Mouse (Mus musculus) myocyte (in vitro differentiated cells): ENCODE measurements around the gene Kiss1r. TPM values are rescaled to one million over a fixed set of nuclear protein-coding genes. Genes with fewer than 3 reads are reported as not detected.
A peak's percentile ranks its signal among the peaks of the same experiment; 100 is the strongest.

Experiments used
- H3K27me3 ChIP-seq: one replicate; pipeline ENCODE4 v1.6.1; 2011; ENCODE audit not compliant: control insufficient read depth, insufficient read depth, insufficient read length
- H3K36me3 ChIP-seq: one replicate; pipeline ENCODE4 v1.6.1; 2011; ENCODE audit not compliant: control insufficient read depth, insufficient read depth
- H3K4me2 ChIP-seq: one replicate; pipeline ENCODE4 v1.6.1; 2011; ENCODE audit warnings: low read depth, control low read depth
- H3K4me3 ChIP-seq: one replicate; pipeline ENCODE4 v1.5.1; 2011; ENCODE audit warnings: mild to moderate bottlenecking, control low read depth, moderate library complexity
- H3K79me2 ChIP-seq: one replicate; pipeline ENCODE4 v1.6.1; 2011; ENCODE audit not compliant: control insufficient read depth, insufficient read depth
- H3ac ChIP-seq: one replicate; pipeline ENCODE4 v1.6.1; 2011; ENCODE audit not compliant: control insufficient read depth, insufficient read length
- CEBPB ChIP-seq: IDR thresholded peaks from 2 replicates; pipeline ENCODE4 v1.6.1; 2011; ENCODE audit warnings: mild to moderate bottlenecking, moderate library complexity; ENCODE audit not compliant: poor library complexity, insufficient read depth, severe bottlenecking
- E2F4 ChIP-seq: IDR thresholded peaks from one replicate; pipeline ENCODE4 v1.6.1; 2011; ENCODE audit warnings: mild to moderate bottlenecking, control low read depth, moderate library complexity; ENCODE audit not compliant: insufficient read depth
- MAX ChIP-seq: IDR thresholded peaks from one replicate; pipeline ENCODE4 v1.6.1; 2011; ENCODE audit warnings: low read depth, mild to moderate bottlenecking, control low read depth
- MYOD1 ChIP-seq, 3 experiments: IDR thresholded peaks; one replicate each; pipeline ENCODE4 v1.6.1; 2011; ENCODE audit warnings: control low read depth in 2 of 3, low read depth in 2 of 3, mild to moderate bottlenecking in 2 of 3, moderate library complexity in 1 of 3; ENCODE audit not compliant: insufficient read length in 2 of 3, control insufficient read depth in 1 of 3
- MYOG ChIP-seq, 3 experiments: IDR thresholded peaks; one replicate each; pipeline ENCODE4 v1.6.1; 2011; ENCODE audit warnings: control low read depth in 2 of 3, low read depth in 2 of 3, mild to moderate bottlenecking in 2 of 3; ENCODE audit not compliant: insufficient read length in 2 of 3, control insufficient read depth in 1 of 3, insufficient read depth in 1 of 3
- POLR2A ChIP-seq: IDR thresholded peaks from one replicate; pipeline ENCODE4 v1.6.1; 2011; ENCODE audit warnings: low read depth, mild to moderate bottlenecking, control low read depth, moderate library complexity; ENCODE audit not compliant: insufficient read length
- POLR2AphosphoS2 ChIP-seq: IDR thresholded peaks from one replicate; pipeline ENCODE4 v1.6.1; 2011; ENCODE audit warnings: low read depth, control low read depth; ENCODE audit not compliant: insufficient read length
- REST ChIP-seq: IDR thresholded peaks from one replicate; pipeline ENCODE4 v1.6.1; 2011; ENCODE audit warnings: mild to moderate bottlenecking, control low read depth, moderate library complexity; ENCODE audit not compliant: insufficient read depth, insufficient read length
- SRF ChIP-seq: IDR thresholded peaks from one replicate; pipeline ENCODE4 v1.6.1; 2011; ENCODE audit warnings: low read depth; ENCODE audit not compliant: control insufficient read depth, insufficient read length
- TCF12 ChIP-seq: IDR thresholded peaks from one replicate; pipeline ENCODE4 v1.6.1; 2011; ENCODE audit warnings: mild to moderate bottlenecking, control low read depth; ENCODE audit not compliant: poor library complexity, insufficient read depth, severe bottlenecking
- TCF3 ChIP-seq: IDR thresholded peaks from one replicate; pipeline ENCODE4 v1.6.1; 2011; ENCODE audit warnings: low read depth, control low read depth; ENCODE audit not compliant: insufficient read length
- USF1 ChIP-seq: IDR thresholded peaks from one replicate; pipeline ENCODE4 v1.6.1; 2011; ENCODE audit warnings: low read depth, mild to moderate bottlenecking, control low read depth, moderate library complexity
- polyA plus RNA-seq: library from polyadenylated mRNA; unstranded; fragments of >200 nt; fragmentation: generic; extraction: Trizol; gene quantifications from one replicate; pipeline ENCODE4 v1.2.1, GENCODE M21; 2012; ENCODE audit warnings: missing spikeins

Gene Kiss1r
- polyA plus RNA-seq, 1 experiment: 0.59 TPM

DNA sequence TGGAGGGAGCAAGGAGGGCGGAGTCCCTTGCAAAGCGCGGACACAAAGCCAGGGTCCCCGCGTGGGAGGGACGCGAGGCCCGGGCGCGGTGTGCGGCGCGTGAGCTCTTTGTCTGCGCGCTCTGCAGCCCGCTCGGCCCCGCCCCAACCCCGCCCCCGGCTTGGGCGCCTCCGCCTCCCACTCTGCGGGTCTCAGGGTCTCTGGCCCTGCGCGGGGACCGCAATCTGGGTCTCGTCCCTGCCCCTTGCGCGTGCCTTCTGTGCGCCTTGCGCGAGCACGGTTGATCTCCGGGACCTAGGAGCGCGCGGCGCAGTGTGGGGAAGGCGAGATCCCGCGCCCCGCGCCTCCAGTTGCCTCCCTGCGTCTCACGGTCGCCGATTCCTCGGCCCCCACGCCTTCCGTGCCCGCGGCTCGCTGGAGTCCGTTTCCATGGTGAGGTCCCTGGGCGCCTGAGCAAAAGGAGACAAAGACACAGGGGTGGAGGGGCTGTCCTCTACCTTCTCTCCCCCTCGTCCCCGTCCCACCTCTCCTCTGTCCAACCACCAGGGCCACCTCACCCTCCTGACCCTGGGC is 42.4 kb upstream of the Kiss1r start, which contains the start of the genes Prtn3 and Plppr3:
Gene Prtn3 (plus strand): TSS at position 187 of the 573 bp plus-strand sequence.
Gene Plppr3 (minus strand): TSS at position 345 of the 573 bp plus-strand sequence.
- Histone ChIP-seq H3ac (peak within 1 kb of the TSS; percentile 1), H3K79me2 (no peaks in the 10 kb centered on the region), H3K4me2 (peak within 1 kb of the TSS; percentile 92), H3K27me3 (no peaks in the 10 kb centered on the region), H3K36me3 (no peaks in the 10 kb centered on the region), H3K4me3 (peak within 1 kb of the TSS; percentile 12)
- no peak for TF ChIP-seq POLR2AphosphoS2
- no peak for TF ChIP-seq TCF3
- no peak for TF ChIP-seq REST
- no peak for TF ChIP-seq MAX
- no peak for TF ChIP-seq MYOG (IDR thresholded peaks at IDR 0.05; ENCODE audit: control insufficient read depth in 1 of 3, insufficient read depth in 1 of 3, insufficient read length in 2 of 3, low read depth in 2 of 3)
- TF ChIP-seq POLR2A: no peak
- no peak for TF ChIP-seq USF1
- no peak for TF ChIP-seq SRF
- TF ChIP-seq TCF12: no peak

GRCm38 (mm10) chr10:79877174-79877573 is 39.6 kb upstream of the Kiss1r start:
- H3ac ChIP-seq: no peak overlapping the region
- no peaks in the 10 kb centered on the region for H3K36me3 ChIP-seq
- no peaks in the 10 kb centered on the region for H3K27me3 ChIP-seq
- no peak overlapping the region for H3K4me2 ChIP-seq
- TF ChIP-seq E2F4 (no peak), USF1 (no peak), POLR2AphosphoS2 (no peak), SRF (no peak), MYOD1 (IDR thresholded peaks at IDR 0.05; ENCODE audit: control insufficient read depth in 1 of 3, insufficient read length in 2 of 3, low read depth in 2 of 3) (no peak), TCF3 (no peak), MAX (no peak), TCF12 (no peak), REST (no peak), MYOG (IDR thresholded peaks at IDR 0.05; ENCODE audit: control insufficient read depth in 1 of 3, insufficient read depth in 1 of 3, insufficient read length in 2 of 3, low read depth in 2 of 3) (no peak), CEBPB (no peak), POLR2A (no peak)
- no peak overlapping the region for H3K4me3 ChIP-seq
- no peaks in the 10 kb centered on the region for H3K79me2 ChIP-seq

- Histone ChIP-seq H3K36me3 (no peaks in the 10 kb centered on the region), H3K27me3 (no peaks in the 10 kb centered on the region), H3K4me3 (no peak overlapping the region), H3K79me2 (no peaks in the 10 kb centered on the region), H3ac (no peak overlapping the region), H3K4me2 (no peak overlapping the region)
- no peak for TF ChIP-seq SRF
- TF ChIP-seq CEBPB: no peak
- no peak for TF ChIP-seq MYOD1 (IDR thresholded peaks at IDR 0.05; ENCODE audit: control insufficient read depth in 1 of 3, insufficient read length in 2 of 3, low read depth in 2 of 3)
- TF ChIP-seq POLR2AphosphoS2: no peak
- no peak for TF ChIP-seq POLR2A
- no peak for TF ChIP-seq USF1
- TF ChIP-seq MYOG (IDR thresholded peaks at IDR 0.05; ENCODE audit: control insufficient read depth in 1 of 3, insufficient read depth in 1 of 3, insufficient read length in 2 of 3, low read depth in 2 of 3): no peak
- TF ChIP-seq E2F4: no peak
Measured at GRCm38 (mm10) chr10:79877757-79878156, 39.0 kb upstream of the Kiss1r start.

DNA sequence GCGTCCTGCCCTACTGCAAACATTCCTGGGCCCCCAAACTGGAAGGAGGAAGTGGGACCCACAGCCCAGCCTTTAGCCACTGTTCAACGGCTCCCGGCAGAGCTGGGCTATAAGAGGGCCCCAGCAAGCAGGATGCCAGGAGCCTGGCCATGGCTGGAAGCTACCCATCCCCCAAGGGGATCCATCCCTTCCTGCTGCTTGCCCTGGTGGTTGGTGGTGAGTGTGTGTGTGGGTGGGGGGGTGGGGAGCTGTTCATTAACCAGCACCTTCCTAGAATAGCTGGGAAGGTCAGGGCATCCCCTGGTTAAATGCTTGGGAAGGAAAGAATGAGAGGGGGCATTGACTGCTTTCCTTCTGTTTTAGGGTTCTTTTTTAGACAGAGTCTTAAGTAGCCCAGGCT is 37.2 kb upstream of the Kiss1r start:
- H3K4me2 ChIP-seq: no peak overlapping the region
- H3K4me3 ChIP-seq: no peak overlapping the region
- TF ChIP-seq USF1 (no peak), SRF (no peak), CEBPB (no peak), TCF3 (no peak), REST (no peak), MYOD1 (IDR thresholded peaks at IDR 0.05; ENCODE audit: control insufficient read depth in 1 of 3, insufficient read length in 2 of 3, low read depth in 2 of 3) (no peak), TCF12 (no peak), MYOG (IDR thresholded peaks at IDR 0.05; ENCODE audit: control insufficient read depth in 1 of 3, insufficient read depth in 1 of 3, insufficient read length in 2 of 3, low read depth in 2 of 3) (no peak), MAX (no peak)
- no peak overlapping the region for H3ac ChIP-seq
- H3K79me2 ChIP-seq: no peaks in the 10 kb centered on the region
- H3K36me3 ChIP-seq: no peaks in the 10 kb centered on the region
- no peaks in the 10 kb centered on the region for H3K27me3 ChIP-seq

DNA sequence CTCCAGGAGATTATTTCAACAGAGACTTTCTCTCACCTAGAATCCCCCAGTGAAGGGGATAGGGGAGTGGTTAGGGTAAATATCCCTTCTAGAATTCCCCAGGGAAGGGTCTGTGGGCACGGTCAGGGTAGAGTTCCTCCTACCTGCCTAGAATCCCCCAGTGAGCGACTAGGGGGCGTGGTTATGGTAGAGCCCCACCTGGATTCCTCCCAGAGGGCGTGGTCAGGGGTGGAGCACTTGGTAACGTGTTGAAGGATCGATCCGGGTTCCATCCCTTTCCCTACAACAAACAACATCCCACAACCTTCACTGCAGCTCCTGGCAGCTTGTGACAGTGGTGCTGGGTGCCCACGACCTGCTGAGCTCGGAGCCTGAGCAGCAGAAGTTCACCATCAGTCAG is 36.0 kb upstream of the Kiss1r start:
- TF ChIP-seq TCF3 (no peak), MYOD1 (IDR thresholded peaks at IDR 0.05; ENCODE audit: control insufficient read depth in 1 of 3, insufficient read length in 2 of 3, low read depth in 2 of 3) (no peak), MAX (no peak), CEBPB (no peak), TCF12 (no peak), REST (no peak), POLR2AphosphoS2 (no peak), E2F4 (no peak), USF1 (no peak), MYOG (IDR thresholded peaks at IDR 0.05; ENCODE audit: control insufficient read depth in 1 of 3, insufficient read depth in 1 of 3, insufficient read length in 2 of 3, low read depth in 2 of 3) (no peak), SRF (no peak), POLR2A (no peak)
- H3K79me2 ChIP-seq: no peaks in the 10 kb centered on the region
- H3K36me3 ChIP-seq: no peaks in the 10 kb centered on the region
- no peak overlapping the region for H3K4me2 ChIP-seq
- H3ac ChIP-seq: no peak overlapping the region
- H3K27me3 ChIP-seq: no peaks in the 10 kb centered on the region
- no peak overlapping the region for H3K4me3 ChIP-seq
